Mouse (Mus musculus): ENCODE results near the gene Yeats2. TPM values are rescaled to one million over a fixed set of nuclear protein-coding genes. Genes with fewer than 3 reads are reported as not detected.

Gene Yeats2
- total and polyA plus RNA-seq, 2 experiments from 2014 or later: 5.8 to 51.9 TPM

DNA sequence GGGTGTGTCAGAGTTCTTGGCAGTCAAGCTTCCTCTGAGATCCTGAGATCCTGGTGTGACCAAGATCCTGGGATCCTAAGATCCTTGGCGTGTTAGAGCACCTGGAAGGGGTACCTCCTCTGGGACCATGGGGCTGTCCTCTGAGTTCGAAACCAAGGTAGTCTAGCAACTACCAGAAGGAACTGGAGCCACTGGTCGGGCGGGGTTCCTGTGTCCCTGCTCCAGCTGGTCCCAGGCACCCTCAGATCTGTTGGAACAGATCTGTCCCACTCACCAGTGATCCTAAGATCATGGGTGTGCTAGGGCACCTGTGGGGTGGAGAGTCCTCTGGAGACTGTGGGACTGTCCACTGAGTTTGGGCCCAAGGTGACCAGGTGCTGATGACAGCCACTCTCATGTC, 85.8 kb downstream of the Yeats2 start:
- no peaks in the 10 kb centered on the region for H3K27me3 ChIP-seq (ENCODE audit: control insufficient read depth, insufficient read depth, low read length)
- no peaks in the 10 kb centered on the region for H3K9me3 ChIP-seq (replicated peaks; ENCODE audit: control insufficient read depth, low read length)
- ATAC-seq (ENCODE audit: insufficient read depth, low read depth) (no peak), DNase-seq (ENCODE audit: low spot score) (no peak)
- TF ChIP-seq EP300 (IDR thresholded peaks at IDR 0.05; ENCODE audit: low read depth) (no peak), CTCF (IDR thresholded peaks at IDR 0.05; ENCODE audit: low read depth) (no peak)
- no peak overlapping the region for H3K4me2 ChIP-seq (ENCODE audit: low read depth, low read length)
- H3K36me3 ChIP-seq (replicated peaks; ENCODE audit: control insufficient read depth, insufficient read depth, low read length): peaks cover 67% of the 10 kb centered on the region
- no peak overlapping the region for H3K9ac ChIP-seq (replicated peaks; ENCODE audit: low read depth, low read length)
- 90% methylated on average over 4 of the region's 4 CpGs for WGBS
- no peaks in the 10 kb centered on the region for H3K4me1 ChIP-seq (ENCODE audit: control insufficient read depth, insufficient read depth)
- no peak overlapping the region for H3K4me3 ChIP-seq (ENCODE audit: low read depth, low read length)
- no peak overlapping the region for H3K27ac ChIP-seq (ENCODE audit: low read depth)

- DNase-seq (ENCODE audit: low spot score) (peak; percentile 16), ATAC-seq (ENCODE audit: insufficient read depth, low read depth) (peak; percentile 75)
- H3K36me3 ChIP-seq (replicated peaks; ENCODE audit: control insufficient read depth, insufficient read depth, low read length): peaks cover 61% of the 10 kb centered on the region
- WGBS: 17% methylated on average over 6 of the region's 6 CpGs
- no peak overlapping the region for H3K4me3 ChIP-seq (ENCODE audit: low read depth, low read length)
- no peaks in the 10 kb centered on the region for H3K9me3 ChIP-seq (replicated peaks; ENCODE audit: control insufficient read depth, low read length)
- H3K27me3 ChIP-seq (ENCODE audit: control insufficient read depth, insufficient read depth, low read length): no peaks in the 10 kb centered on the region
- H3K9ac ChIP-seq (replicated peaks; ENCODE audit: low read depth, low read length): no peak overlapping the region
- TF ChIP-seq EP300 (IDR thresholded peaks at IDR 0.05; ENCODE audit: low read depth) (no peak), CTCF (IDR thresholded peaks at IDR 0.05; ENCODE audit: low read depth) (peak; percentile 49)
- H3K4me2 ChIP-seq (ENCODE audit: low read depth, low read length): no peak overlapping the region
- H3K4me1 ChIP-seq (ENCODE audit: control insufficient read depth, insufficient read depth): no peaks in the 10 kb centered on the region
- no peak overlapping the region for H3K27ac ChIP-seq (ENCODE audit: low read depth)
Observed at GRCm38 (mm10) chr16:20227504-20227903, 86.6 kb downstream of the Yeats2 start.

DNA sequence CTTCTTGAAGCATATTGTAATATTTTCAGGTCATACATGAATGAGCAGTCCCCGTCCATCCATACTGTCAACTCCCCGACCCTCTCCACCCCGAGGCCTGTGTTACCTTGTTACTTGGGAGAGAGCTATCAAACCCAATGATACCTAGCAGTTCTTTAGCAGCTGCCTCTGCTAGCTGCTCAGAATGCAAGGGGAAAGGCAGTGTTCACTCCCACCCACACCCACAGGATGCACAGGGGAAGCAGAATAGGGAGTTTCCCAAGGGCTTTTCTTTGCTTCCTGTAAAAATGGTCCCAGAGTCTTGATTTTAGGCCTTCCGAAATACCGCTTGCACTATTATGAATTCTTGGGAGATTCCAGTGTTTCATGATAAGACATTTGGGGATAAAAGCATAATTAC, 87.3 kb downstream of the Yeats2 start:
- Histone ChIP-seq H3K4me3 (ENCODE audit: low read depth, low read length) (no peak overlapping the region), H3K4me2 (ENCODE audit: low read depth, low read length) (no peak overlapping the region), H3K4me1 (ENCODE audit: control insufficient read depth, insufficient read depth) (no peaks in the 10 kb centered on the region), H3K9ac (replicated peaks; ENCODE audit: low read depth, low read length) (no peak overlapping the region), H3K9me3 (replicated peaks; ENCODE audit: control insufficient read depth, low read length) (no peaks in the 10 kb centered on the region), H3K36me3 (replicated peaks; ENCODE audit: control insufficient read depth, insufficient read depth, low read length) (peaks cover 54% of the 10 kb centered on the region), H3K27ac (ENCODE audit: low read depth) (0 out of 2 replicates have a peak overlapping the region, but pooled peaks have one; percentile 30), H3K27me3 (ENCODE audit: control insufficient read depth, insufficient read depth, low read length) (no peaks in the 10 kb centered on the region)
- ATAC-seq (ENCODE audit: insufficient read depth, low read depth): no peak
- 79% methylated on average over 5 of the region's 5 CpGs for WGBS
- no peak for DNase-seq (ENCODE audit: low spot score)
- TF ChIP-seq CTCF (IDR thresholded peaks at IDR 0.05; ENCODE audit: low read depth): no peak
- no peak for TF ChIP-seq EP300 (IDR thresholded peaks at IDR 0.05; ENCODE audit: low read depth)

GRCm38 (mm10) chr16:20234406-20234805, 93.5 kb downstream of the Yeats2 start:
- Histone ChIP-seq H3K4me1 (ENCODE audit: control insufficient read depth, insufficient read depth) (no peaks in the 10 kb centered on the region), H3K9ac (replicated peaks; ENCODE audit: low read depth, low read length) (no peak overlapping the region), H3K27me3 (ENCODE audit: control insufficient read depth, insufficient read depth, low read length) (no peaks in the 10 kb centered on the region), H3K27ac (ENCODE audit: low read depth) (no peak overlapping the region), H3K4me2 (ENCODE audit: low read depth, low read length) (no peak overlapping the region), H3K36me3 (replicated peaks; ENCODE audit: control insufficient read depth, insufficient read depth, low read length) (peaks cover 24% of the 10 kb centered on the region), H3K4me3 (ENCODE audit: low read depth, low read length) (no peak overlapping the region), H3K9me3 (replicated peaks; ENCODE audit: control insufficient read depth, low read length) (no peaks in the 10 kb centered on the region)
- 64% methylated on average over 4 of the region's 4 CpGs for WGBS
- TF ChIP-seq CTCF (IDR thresholded peaks at IDR 0.05; ENCODE audit: low read depth) (no peak), EP300 (IDR thresholded peaks at IDR 0.05; ENCODE audit: low read depth) (no peak)
- DNase-seq (ENCODE audit: low spot score) (no peak), ATAC-seq (ENCODE audit: insufficient read depth, low read depth) (no peak)

- Histone ChIP-seq H3K4me1 (ENCODE audit: control insufficient read depth, insufficient read depth) (no peaks in the 10 kb centered on the region), H3K9ac (replicated peaks; ENCODE audit: low read depth, low read length) (no peak overlapping the region), H3K36me3 (replicated peaks; ENCODE audit: control insufficient read depth, insufficient read depth, low read length) (no peaks in the 10 kb centered on the region), H3K4me3 (ENCODE audit: low read depth, low read length) (no peak overlapping the region), H3K9me3 (replicated peaks; ENCODE audit: control insufficient read depth, low read length) (no peaks in the 10 kb centered on the region), H3K4me2 (ENCODE audit: low read depth, low read length) (no peak overlapping the region), H3K27ac (ENCODE audit: low read depth) (no peak overlapping the region), H3K27me3 (ENCODE audit: control insufficient read depth, insufficient read depth, low read length) (peaks cover 12% of the 10 kb centered on the region)
- ATAC-seq (ENCODE audit: insufficient read depth, low read depth) (no peak), DNase-seq (ENCODE audit: low spot score) (no peak)
- TF ChIP-seq CTCF (IDR thresholded peaks at IDR 0.05; ENCODE audit: low read depth) (no peak), EP300 (IDR thresholded peaks at IDR 0.05; ENCODE audit: low read depth) (no peak)
- WGBS: 77% methylated on average over 4 of the region's 4 CpGs
Observed at GRCm38 (mm10) chr16:20237426-20237825, 96.6 kb downstream of the Yeats2 start.

- Histone ChIP-seq H3K36me3 (replicated peaks; ENCODE audit: control insufficient read depth, insufficient read depth, low read length) (no peaks in the 10 kb centered on the region), H3K9ac (replicated peaks; ENCODE audit: low read depth, low read length) (no peak overlapping the region), H3K4me1 (ENCODE audit: control insufficient read depth, insufficient read depth) (no peaks in the 10 kb centered on the region), H3K4me3 (ENCODE audit: low read depth, low read length) (no peak overlapping the region), H3K27me3 (ENCODE audit: control insufficient read depth, insufficient read depth, low read length) (peaks cover 12% of the 10 kb centered on the region), H3K27ac (ENCODE audit: low read depth) (no peak overlapping the region), H3K4me2 (ENCODE audit: low read depth, low read length) (no peak overlapping the region), H3K9me3 (replicated peaks; ENCODE audit: control insufficient read depth, low read length) (no peaks in the 10 kb centered on the region)
- TF ChIP-seq EP300 (IDR thresholded peaks at IDR 0.05; ENCODE audit: low read depth) (no peak), CTCF (IDR thresholded peaks at IDR 0.05; ENCODE audit: low read depth) (no peak)
- 86% methylated on average over 4 of the region's 4 CpGs for WGBS
- DNase-seq (ENCODE audit: low spot score) (no peak), ATAC-seq (ENCODE audit: insufficient read depth, low read depth) (no peak)
Observed at GRCm38 (mm10) chr16:20238646-20239045, 97.8 kb downstream of the Yeats2 start.

Measured in heart, postnatal 0 days (tissue).